Mouse (Mus musculus): ENCODE data around the gene Cyp2e1. TPM values are rescaled to one million over a fixed set of nuclear protein-coding genes. Genes with fewer than 3 reads are reported as not detected.

The Cyp2e1 gene
- polyA plus RNA-seq (2021; fragmentation: Nextera tagmentation), result 0.65 and 1.8 TPM in 2 replicates
- long read RNA-seq, experiment 1, result 0 reads
- long read RNA-seq, experiment 2, partial matches to known transcripts, result 0 of 2 reads
- long read RNA-seq, experiment 2, other reads (novel, unspliced or antisense), result 0 of 2 reads

GRCm38 (mm10) chr7:140763447-140764020, at the start of gene Cyp2e1:
TSS of gene Cyp2e1 (plus strand) at chr7:140763739.

GRCm38 (mm10) chr7:140787406-140788052, 24.0 kb downstream of the Cyp2e1 start, which contains the start of gene Syce1:
TSS of gene Syce1 (minus strand) at chr7:140787852.

GRCm38 (mm10) chr7:140821653-140822329, 58.3 kb downstream of the Cyp2e1 start, which contains the start of gene Zfp941:
TSS of gene Zfp941 (minus strand) at chr7:140822178.

Other genes with a start within 250 kb of the Cyp2e1 start
- not detected in 2 replicates for gene Olfr538, start 195.9 kb upstream of the Cyp2e1 start, polyA plus RNA-seq (2021; fragmentation: Nextera tagmentation)
- 0.03 and 0.09 TPM in 2 replicates for gene Olfr46, start 162.5 kb upstream of the Cyp2e1 start, polyA plus RNA-seq (2021; fragmentation: Nextera tagmentation)
- not detected in 2 replicates for gene Olfr61, start 134.8 kb upstream of the Cyp2e1 start, polyA plus RNA-seq (2021; fragmentation: Nextera tagmentation)
- 0.10 and 0.18 TPM in 2 replicates for gene Olfr53, start 117.3 kb upstream of the Cyp2e1 start, polyA plus RNA-seq (2021; fragmentation: Nextera tagmentation)
- gene Olfr539, start 103.8 kb upstream of the Cyp2e1 start, polyA plus RNA-seq (2021; fragmentation: Nextera tagmentation), result 0.18 and 0.30 TPM in 2 replicates
- not detected in 2 replicates for gene Olfr45, start 81.8 kb upstream of the Cyp2e1 start, polyA plus RNA-seq (2021; fragmentation: Nextera tagmentation)
- gene Olfr541, start 66.5 kb upstream of the Cyp2e1 start, polyA plus RNA-seq (2021; fragmentation: Nextera tagmentation), result not detected in 2 replicates
- gene Syce1, start 24.1 kb downstream of the Cyp2e1 start, polyA plus RNA-seq (2021; fragmentation: Nextera tagmentation), result 0.24 and 0.28 TPM in 2 replicates
- gene Zfp941, start 58.4 kb downstream of the Cyp2e1 start, polyA plus RNA-seq (2021; fragmentation: Nextera tagmentation), result 7.7 and 10.6 TPM in 2 replicates
- 2.4 and 3.5 TPM in 2 replicates for gene Urah, start 71.3 kb downstream of the Cyp2e1 start, polyA plus RNA-seq (2021; fragmentation: Nextera tagmentation)
- 0.82 TPM in 1 of 2 replicates, not detected in the other for gene Scgb1c1, start 81.8 kb downstream of the Cyp2e1 start, polyA plus RNA-seq (2021; fragmentation: Nextera tagmentation)
- not detected in 2 replicates for gene Odf3, start 84.1 kb downstream of the Cyp2e1 start, polyA plus RNA-seq (2021; fragmentation: Nextera tagmentation)
- 3.0 TPM in 1 of 2 replicates, not detected in the other for gene Gm45785, start 92.6 kb downstream of the Cyp2e1 start, polyA plus RNA-seq (2021; fragmentation: Nextera tagmentation)
- gene Ric8a, start 93.2 kb downstream of the Cyp2e1 start, polyA plus RNA-seq (2021; fragmentation: Nextera tagmentation), result 52.9 and 59.6 TPM in 2 replicates
- gene Bet1l, start 93.8 kb downstream of the Cyp2e1 start, polyA plus RNA-seq (2021; fragmentation: Nextera tagmentation), result 72.6 and 88.5 TPM in 2 replicates
- gene Psmd13, start 118.2 kb downstream of the Cyp2e1 start, polyA plus RNA-seq (2021; fragmentation: Nextera tagmentation), result 96.9 and 105 TPM in 2 replicates
- gene Sirt3, start 118.6 kb downstream of the Cyp2e1 start, polyA plus RNA-seq (2021; fragmentation: Nextera tagmentation), result 114 and 117 TPM in 2 replicates
- gene Cox8b, start 136.7 kb downstream of the Cyp2e1 start, polyA plus RNA-seq (2021; fragmentation: Nextera tagmentation), result 2.6 and 126 TPM in 2 replicates
- 0.16 and 0.31 TPM in 2 replicates for gene Nlrp6, start 157.2 kb downstream of the Cyp2e1 start, polyA plus RNA-seq (2021; fragmentation: Nextera tagmentation)
- gene Pgghg, start 177.7 kb downstream of the Cyp2e1 start, polyA plus RNA-seq (2021; fragmentation: Nextera tagmentation), result 1.6 and 2.2 TPM in 2 replicates
- gene Ifitm5, start 186.6 kb downstream of the Cyp2e1 start, polyA plus RNA-seq (2021; fragmentation: Nextera tagmentation), result not detected in 2 replicates
- gene Gm45717, start 192.2 kb downstream of the Cyp2e1 start, polyA plus RNA-seq (2021; fragmentation: Nextera tagmentation), result not detected in 2 replicates
- 51.2 and 53.5 TPM in 2 replicates for gene Ifitm2, start 192.2 kb downstream of the Cyp2e1 start, polyA plus RNA-seq (2021; fragmentation: Nextera tagmentation)
- gene Ifitm1, start 203.5 kb downstream of the Cyp2e1 start, polyA plus RNA-seq (2021; fragmentation: Nextera tagmentation), result 4.4 and 5.5 TPM in 2 replicates
- gene Ifitm3, start 247.0 kb downstream of the Cyp2e1 start, polyA plus RNA-seq (2021; fragmentation: Nextera tagmentation), result 59.4 and 78.8 TPM in 2 replicates